Mouse (Mus musculus): ENCODE data around the gene Arrdc3. TPM values are rescaled to one million over a fixed set of nuclear protein-coding genes. Genes with fewer than 3 reads are reported as not detected.

The Arrdc3 gene
- polyA plus RNA-seq, 1 experiment from 2014 or later = 12.2 TPM

DNA sequence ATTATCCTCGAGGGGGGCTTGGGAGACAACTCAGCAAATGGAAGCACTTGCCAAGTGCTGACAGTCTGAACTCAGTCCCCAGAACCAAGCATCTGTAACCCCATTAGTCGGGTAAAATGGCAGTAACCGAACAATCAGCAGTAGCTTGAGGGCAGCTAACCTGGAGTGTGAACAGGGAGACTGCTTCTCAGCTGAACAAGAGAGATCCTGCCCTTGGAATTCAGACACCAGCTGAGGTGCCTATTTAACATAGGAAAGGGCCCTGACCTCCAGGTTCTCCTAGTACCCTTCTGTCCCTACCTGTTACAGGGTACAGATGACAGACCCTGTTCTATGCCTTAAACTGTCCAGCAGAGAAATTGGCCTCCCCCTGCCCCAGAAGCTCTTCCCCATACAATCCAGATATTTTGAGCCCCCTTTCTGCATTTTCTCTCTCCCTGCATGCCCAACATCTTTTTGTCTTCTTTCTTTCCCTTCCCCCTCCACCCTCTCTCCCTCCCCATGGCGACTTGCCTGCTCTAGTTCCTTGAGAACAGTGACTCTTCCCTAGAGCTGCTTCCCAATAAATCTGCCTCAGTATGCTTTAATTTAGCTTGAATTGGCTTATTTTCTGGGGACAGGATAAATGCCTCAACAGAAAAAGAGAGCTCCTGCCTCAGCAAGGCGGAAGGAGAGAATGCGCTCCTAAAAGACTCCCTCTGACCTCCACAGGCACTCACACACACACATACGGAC, 38.6 kb downstream of the Arrdc3 start:
- no peak overlapping the region for H3K4me3 ChIP-seq (replicated peaks)
- no peak overlapping the region for H3K27ac ChIP-seq
- no peaks in the 10 kb centered on the region for H3K36me3 ChIP-seq
- no peaks in the 10 kb centered on the region for H3K9me3 ChIP-seq (replicated peaks)
- no peak for ATAC-seq (ENCODE audit: low read depth)
- H3K27me3 ChIP-seq = no peaks in the 10 kb centered on the region
- 65% methylated on average over 7 of the region's 7 CpGs for WGBS (ENCODE audit: insufficient replicate concordance)
- no peak for DNase-seq
- no peak overlapping the region for H3K4me2 ChIP-seq
- no peak overlapping the region for H3K9ac ChIP-seq
- H3K4me1 ChIP-seq (replicated peaks) = no peaks in the 10 kb centered on the region

DNA sequence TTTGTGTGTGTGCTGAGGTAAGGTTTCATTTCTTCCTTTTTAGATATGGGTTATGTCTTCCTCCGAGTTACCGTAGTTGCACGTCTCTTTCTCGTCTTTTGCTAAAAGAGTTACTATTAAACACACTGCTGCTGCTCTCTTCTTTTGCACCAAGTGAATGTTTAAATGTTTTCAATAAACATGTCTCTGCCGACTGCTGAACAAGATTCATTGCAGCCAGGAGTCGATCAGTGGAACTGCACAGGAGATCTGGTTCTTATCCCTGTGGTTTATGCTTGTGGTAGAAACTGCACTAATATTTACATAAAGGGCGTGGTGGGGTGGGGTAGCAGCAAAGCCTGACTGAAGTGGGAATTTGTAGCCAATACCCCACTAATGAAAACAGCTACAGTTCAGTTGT, 45.0 kb downstream of the Arrdc3 start:
- Histone ChIP-seq H3K9ac (no peak overlapping the region), H3K9me3 (replicated peaks) (no peaks in the 10 kb centered on the region), H3K4me1 (replicated peaks) (peaks cover 4% of the 10 kb centered on the region; the same call in 1 of the 2 replicates), H3K27ac (no peak overlapping the region), H3K4me2 (no peak overlapping the region), H3K4me3 (replicated peaks) (no peak overlapping the region), H3K27me3 (no peaks in the 10 kb centered on the region), H3K36me3 (no peaks in the 10 kb centered on the region)
- WGBS (ENCODE audit: insufficient replicate concordance) = 42% methylated on average over 7 of the region's 7 CpGs
- ATAC-seq (ENCODE audit: low read depth) (no peak), DNase-seq (no peak)

DNA sequence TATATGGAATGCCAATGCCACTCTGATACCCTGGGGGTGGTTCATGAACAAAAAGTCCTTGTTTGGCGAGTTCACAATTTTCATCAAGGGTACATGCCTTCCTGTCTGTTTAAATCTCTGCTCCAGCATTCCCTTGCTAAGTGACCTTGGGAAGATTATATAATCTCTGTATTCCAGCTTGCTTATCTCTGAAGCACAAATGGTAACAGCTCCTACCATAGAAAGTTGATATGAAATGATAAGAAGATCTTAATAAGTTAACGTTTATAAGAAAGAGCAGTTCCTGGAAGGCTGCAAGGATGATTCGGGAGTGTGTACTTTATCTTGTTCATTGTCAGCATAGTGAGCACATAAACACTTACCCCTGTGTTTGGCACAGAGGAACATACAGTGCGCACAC, 46.8 kb downstream of the Arrdc3 start:
- Histone ChIP-seq H3K36me3 (no peaks in the 10 kb centered on the region), H3K4me1 (replicated peaks) (peaks cover 4% of the 10 kb centered on the region; the same call in 1 of the 2 replicates), H3K4me3 (replicated peaks) (no peak overlapping the region), H3K27ac (no peak overlapping the region), H3K4me2 (no peak overlapping the region), H3K27me3 (no peaks in the 10 kb centered on the region), H3K9ac (no peak overlapping the region), H3K9me3 (replicated peaks) (no peaks in the 10 kb centered on the region)
- 45% methylated on average over 4 of the region's 4 CpGs for WGBS (ENCODE audit: insufficient replicate concordance)
- DNase-seq (no peak), ATAC-seq (ENCODE audit: low read depth) (peak; percentile 29; the same call in 1 of the 2 replicates)

DNA sequence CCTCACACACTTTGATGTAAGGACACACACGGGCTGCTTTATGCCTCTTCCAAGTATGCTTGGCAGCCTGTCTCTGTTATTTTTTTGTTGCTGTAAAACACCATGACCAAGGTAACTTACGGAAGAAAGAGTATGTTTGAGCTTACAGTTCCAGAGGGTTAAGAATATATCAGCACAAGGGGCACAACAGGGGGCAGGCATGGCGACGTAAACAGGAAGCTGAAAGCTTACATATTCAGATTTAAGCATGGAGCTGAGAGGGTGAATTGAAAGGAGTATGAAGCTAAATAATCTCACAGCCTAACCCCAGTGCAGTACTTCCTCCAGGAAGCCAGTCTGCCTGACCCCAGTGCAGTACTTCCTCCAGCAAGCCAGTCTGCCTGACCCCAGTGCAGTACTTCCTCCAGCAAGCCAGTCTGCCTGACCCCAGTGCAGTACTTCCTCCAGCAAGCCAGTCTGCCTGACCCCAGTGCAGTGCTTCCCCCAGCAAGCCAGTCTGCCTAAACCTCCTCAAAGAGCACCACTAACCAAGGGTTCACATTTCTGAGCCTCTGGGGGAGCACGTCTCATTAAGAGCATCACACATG, 49.7 kb downstream of the Arrdc3 start:
- Histone ChIP-seq H3K27me3 (no peaks in the 10 kb centered on the region), H3K4me1 (replicated peaks) (peaks cover 4% of the 10 kb centered on the region; the same call in 1 of the 2 replicates), H3K4me3 (replicated peaks) (no peak overlapping the region), H3K4me2 (no peak overlapping the region), H3K27ac (no peak overlapping the region), H3K9me3 (replicated peaks) (no peaks in the 10 kb centered on the region), H3K36me3 (no peaks in the 10 kb centered on the region), H3K9ac (no peak overlapping the region)
- ATAC-seq (ENCODE audit: low read depth) (no peak), DNase-seq (no peak)
- 55% methylated on average over 5 of the region's 5 CpGs for WGBS (ENCODE audit: insufficient replicate concordance)

DNA sequence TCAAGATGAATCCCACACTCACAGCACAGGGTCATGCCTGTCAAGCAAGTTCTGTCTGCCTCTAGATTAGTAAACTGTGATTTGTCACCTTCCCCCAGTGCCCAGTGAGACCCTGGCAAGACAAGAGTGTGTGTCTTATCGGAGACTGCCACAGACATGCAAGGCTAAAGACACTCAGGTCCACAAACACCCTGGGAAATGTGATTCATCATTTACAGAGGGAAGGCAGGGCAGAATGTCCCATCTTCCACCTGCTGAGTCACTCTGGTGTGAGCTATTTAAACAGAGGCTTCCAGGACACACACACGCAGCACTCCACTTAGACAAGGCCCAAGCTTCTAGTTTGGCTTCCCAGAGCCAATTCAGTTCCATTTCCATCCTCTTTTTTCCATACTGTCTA, 53.2 kb downstream of the Arrdc3 start:
- Histone ChIP-seq H3K36me3 (no peaks in the 10 kb centered on the region), H3K27me3 (no peaks in the 10 kb centered on the region), H3K9ac (no peak overlapping the region), H3K4me2 (no peak overlapping the region), H3K4me1 (replicated peaks) (no peaks in the 10 kb centered on the region), H3K27ac (no peak overlapping the region), H3K4me3 (replicated peaks) (no peak overlapping the region), H3K9me3 (replicated peaks) (no peaks in the 10 kb centered on the region)
- no peak for ATAC-seq (ENCODE audit: low read depth)
- 50% methylated on average over 2 of the region's 2 CpGs for WGBS (ENCODE audit: insufficient replicate concordance)
- no peak for DNase-seq

DNA sequence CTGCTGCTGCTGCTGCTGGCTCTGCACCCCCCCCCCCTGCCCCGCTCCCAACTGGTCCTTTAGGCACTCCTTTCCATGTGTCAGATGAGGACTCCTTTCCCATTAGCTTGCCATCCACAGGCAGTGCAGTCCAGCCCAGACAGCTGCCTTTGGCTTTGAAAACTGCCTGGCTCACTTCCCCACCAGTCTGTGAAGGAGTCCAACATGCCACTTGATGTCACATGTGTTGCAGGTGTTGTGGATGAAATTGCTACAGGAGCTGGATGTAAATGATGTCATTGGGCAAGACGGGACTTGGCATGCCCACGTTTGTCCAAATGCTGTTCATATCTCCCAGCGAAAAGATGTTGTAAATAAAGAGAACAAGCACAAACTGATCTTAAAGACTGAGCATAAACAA, 56.0 kb downstream of the Arrdc3 start:
- H3K4me2 ChIP-seq = no peak overlapping the region
- WGBS (ENCODE audit: insufficient replicate concordance) = 65% methylated on average over 4 of the region's 4 CpGs
- H3K4me3 ChIP-seq (replicated peaks) = no peak overlapping the region
- no peaks in the 10 kb centered on the region for H3K9me3 ChIP-seq (replicated peaks)
- no peaks in the 10 kb centered on the region for H3K27me3 ChIP-seq
- H3K9ac ChIP-seq = no peak overlapping the region
- H3K4me1 ChIP-seq (replicated peaks) = no peaks in the 10 kb centered on the region
- DNase-seq (no peak), ATAC-seq (ENCODE audit: low read depth) (no peak)
- H3K27ac ChIP-seq = no peak overlapping the region
- no peaks in the 10 kb centered on the region for H3K36me3 ChIP-seq

DNA sequence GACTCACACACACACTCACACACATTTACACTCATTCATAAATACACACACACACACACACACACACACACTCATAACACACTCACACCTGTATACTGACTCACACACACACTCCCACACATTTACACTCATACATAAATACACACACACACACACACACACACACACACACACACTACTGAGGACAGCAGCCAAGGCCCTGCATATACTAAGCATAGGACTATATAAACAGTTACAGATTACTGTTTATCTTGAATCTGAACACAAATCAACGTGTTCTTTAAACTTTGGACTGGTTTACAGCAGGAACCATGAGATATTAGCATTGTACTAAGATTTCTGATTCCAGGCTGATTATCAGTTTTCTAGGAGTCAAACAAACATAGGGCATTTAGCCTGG, 56.7 kb downstream of the Arrdc3 start:
- H3K27me3 ChIP-seq = no peaks in the 10 kb centered on the region
- ATAC-seq (ENCODE audit: low read depth) (no peak), DNase-seq (no peak)
- 41% methylated on average over 1 of the region's 1 CpGs for WGBS (ENCODE audit: insufficient replicate concordance)
- no peak overlapping the region for H3K27ac ChIP-seq
- no peak overlapping the region for H3K4me2 ChIP-seq
- no peak overlapping the region for H3K9ac ChIP-seq
- H3K9me3 ChIP-seq (replicated peaks) = no peaks in the 10 kb centered on the region
- H3K4me3 ChIP-seq (replicated peaks) = no peak overlapping the region
- no peaks in the 10 kb centered on the region for H3K36me3 ChIP-seq
- no peaks in the 10 kb centered on the region for H3K4me1 ChIP-seq (replicated peaks)

DNA sequence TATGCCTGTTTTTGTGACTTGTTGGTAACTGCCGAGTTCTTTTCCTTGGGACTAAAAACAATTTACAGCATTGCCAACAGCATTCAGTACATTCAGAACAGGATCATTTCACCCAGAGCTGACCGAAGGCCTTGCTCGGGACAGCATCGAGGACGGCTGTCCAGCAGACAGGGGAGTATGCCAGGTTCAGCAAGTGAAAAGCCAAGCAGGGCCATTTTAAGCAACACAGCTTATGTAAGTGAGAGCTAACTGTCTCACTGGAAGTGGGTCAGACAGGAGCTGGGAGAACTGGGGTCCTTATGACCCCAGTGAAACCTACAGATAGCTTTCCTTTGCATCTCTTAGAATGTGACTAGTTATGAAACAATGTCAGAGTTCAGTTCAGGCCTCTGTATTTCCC, 57.2 kb downstream of the Arrdc3 start:
- H3K4me1 ChIP-seq (replicated peaks) = no peaks in the 10 kb centered on the region

DNA sequence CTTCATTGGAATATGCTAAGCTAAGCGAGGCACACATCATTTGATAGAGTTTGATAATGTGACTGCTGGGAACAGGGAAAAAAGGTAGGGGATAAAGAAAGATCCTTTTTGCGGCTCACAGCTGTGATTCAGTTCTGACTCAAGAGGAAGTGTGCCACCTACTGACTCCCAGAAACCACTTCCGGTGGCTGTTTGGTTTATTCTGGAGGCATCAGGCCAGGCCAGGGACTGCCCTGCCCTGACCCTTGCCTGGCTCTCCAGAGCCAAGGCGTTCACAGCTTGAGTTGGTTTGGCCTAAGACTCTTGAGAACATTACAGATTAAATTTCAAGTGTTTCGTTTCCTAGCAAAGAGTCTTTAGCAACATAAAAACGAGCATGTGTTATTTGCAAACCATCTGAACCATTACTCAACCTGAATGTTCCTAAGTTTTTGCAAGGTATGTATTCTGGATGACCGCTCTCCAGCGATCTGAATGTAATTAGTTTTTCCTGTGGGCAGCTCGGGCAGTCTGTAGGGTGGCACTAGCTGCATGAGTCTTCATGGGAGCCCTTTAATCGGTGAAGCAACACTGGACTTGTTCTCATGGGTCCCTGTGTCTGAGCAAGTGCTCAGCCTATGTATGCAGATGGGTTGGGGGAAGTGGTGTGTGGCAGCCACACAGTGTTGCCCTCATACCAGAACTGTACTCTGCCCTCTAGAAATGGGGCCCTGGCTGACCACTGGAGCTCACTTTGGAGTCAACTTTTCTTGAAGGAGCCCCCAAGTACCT, 57.9 kb downstream of the Arrdc3 start:
- Histone ChIP-seq H3K4me1 (replicated peaks) (no peaks in the 10 kb centered on the region), H3K36me3 (no peaks in the 10 kb centered on the region), H3K4me3 (replicated peaks) (no peak overlapping the region), H3K27me3 (no peaks in the 10 kb centered on the region), H3K9me3 (replicated peaks) (no peaks in the 10 kb centered on the region), H3K4me2 (no peak overlapping the region), H3K9ac (no peak overlapping the region), H3K27ac (no peak overlapping the region)
- DNase-seq (no peak), ATAC-seq (ENCODE audit: low read depth) (no peak)
- WGBS (ENCODE audit: insufficient replicate concordance) = 39% methylated on average over 10 of the region's 10 CpGs

More for the DNA sequence above, 57.2 kb downstream of the Arrdc3 start:
- Histone ChIP-seq H3K27ac (no peak overlapping the region), H3K27me3 (no peaks in the 10 kb centered on the region), H3K4me2 (no peak overlapping the region), H3K9me3 (replicated peaks) (no peaks in the 10 kb centered on the region), H3K36me3 (no peaks in the 10 kb centered on the region), H3K9ac (no peak overlapping the region), H3K4me3 (replicated peaks) (no peak overlapping the region)
- WGBS (ENCODE audit: insufficient replicate concordance) = 70% methylated on average over 5 of the region's 5 CpGs
- no peak for DNase-seq
- no peak for ATAC-seq (ENCODE audit: low read depth)

DNA sequence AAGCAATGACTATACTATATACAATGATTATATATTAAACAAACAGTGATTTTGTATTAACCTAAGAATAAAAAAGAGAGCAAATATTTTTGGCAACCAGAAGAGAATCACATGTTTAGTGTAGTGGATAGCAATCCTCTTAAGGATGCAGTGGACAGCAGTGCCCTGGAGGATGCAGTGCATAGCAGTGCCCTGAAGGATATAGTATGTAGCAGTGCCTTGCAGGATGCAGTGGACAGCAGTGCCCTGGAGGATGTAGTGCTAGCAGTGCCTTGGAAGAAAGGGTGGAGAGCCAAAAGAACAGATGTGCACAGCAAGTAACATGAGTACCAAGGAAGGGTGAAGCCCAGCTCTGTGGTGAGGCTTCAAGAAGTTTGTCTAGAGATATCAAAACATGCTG, 61.3 kb downstream of the Arrdc3 start:
- no peaks in the 10 kb centered on the region for H3K27me3 ChIP-seq
- H3K4me2 ChIP-seq = no peak overlapping the region
- no peak overlapping the region for H3K4me3 ChIP-seq (replicated peaks)
- DNase-seq = no peak
- H3K36me3 ChIP-seq = no peaks in the 10 kb centered on the region
- no peaks in the 10 kb centered on the region for H3K9me3 ChIP-seq (replicated peaks)
- no peak for ATAC-seq (ENCODE audit: low read depth)
- no peaks in the 10 kb centered on the region for H3K4me1 ChIP-seq (replicated peaks)
- no peak overlapping the region for H3K9ac ChIP-seq
- H3K27ac ChIP-seq = no peak overlapping the region
